Mouse (Mus musculus) macrophage (primary cell): ENCODE data around the gene Rnf208. TPM values are rescaled to one million over a fixed set of nuclear protein-coding genes. Genes with fewer than 3 reads are reported as not detected.

Source experiments
- H3K27ac ChIP-seq: fragments of 350-480 bp; formaldehyde crosslinking; 2 replicates; pipeline ENCODE4 v1.9.0; 2021
- H3K36me3 ChIP-seq: fragments of 350-480 bp; formaldehyde crosslinking; 2 replicates; pipeline ENCODE4 v1.9.0; 2021; ENCODE audit errors: inconsistent target
- H3K4me3 ChIP-seq: fragments of 350-480 bp; formaldehyde crosslinking; 2 replicates; pipeline ENCODE4 v1.9.0; 2021; ENCODE audit errors: inconsistent target
- H3K79me2 ChIP-seq: fragments of 350-480 bp; formaldehyde crosslinking; 2 replicates; pipeline ENCODE4 v1.9.0; 2021; ENCODE audit errors: inconsistent target
- WGBS: methylation state at CpG from one replicate; pipeline ENCODE4 v1.1.7; 2026; ENCODE audit warnings: inconsistent platforms; ENCODE audit not compliant: missing documents; 5-methylcytosine and 5-hydroxymethylcytosine counted together
- polyA plus RNA-seq: library from polyadenylated mRNA; stranded (reverse); fragments of 250-400 nt; gene quantifications from 3 replicates; pipeline ENCODE4 v1.2.4, GENCODE M21; 2018; ENCODE audit warnings: inconsistent platforms
- total RNA-seq, 78 experiments: library from RNA; depleted of rRNA; stranded (reverse); fragments of 250-400 nt; gene quantifications; 1 replicate in 9 of 78; 2 replicates in 24 of 78; 3 replicates in 43 of 78; 4 replicates in 2 of 78; pipeline ENCODE4 v1.2.4; 2018; ENCODE audit warnings: inconsistent platforms in 56 of 78

Gene Rnf208
- total RNA-seq (2018; cell fraction: chromatin; rRNA removed), result 1 to 10 TPM in 6 of 26 experiments, under 1 TPM in 4, not detected in 16; 0.67 to 2.5 (median 1.1) TPM
- under 1 TPM in 15 of 26 experiments, not detected in 11; 0.10 to 0.32 (median 0.19) TPM for total RNA-seq (2018; cell fraction: cytosol; rRNA removed)
- total RNA-seq (2018; cell fraction: nucleus; rRNA removed), result 1 to 10 TPM in 11 of 26 experiments, under 1 TPM in 7, not detected in 8; 0.50 to 4.3 (median 1.1) TPM
- polyA plus RNA-seq, result 0.21 to 0.42 TPM in 2 of 3 replicates, not detected in the other

DNA sequence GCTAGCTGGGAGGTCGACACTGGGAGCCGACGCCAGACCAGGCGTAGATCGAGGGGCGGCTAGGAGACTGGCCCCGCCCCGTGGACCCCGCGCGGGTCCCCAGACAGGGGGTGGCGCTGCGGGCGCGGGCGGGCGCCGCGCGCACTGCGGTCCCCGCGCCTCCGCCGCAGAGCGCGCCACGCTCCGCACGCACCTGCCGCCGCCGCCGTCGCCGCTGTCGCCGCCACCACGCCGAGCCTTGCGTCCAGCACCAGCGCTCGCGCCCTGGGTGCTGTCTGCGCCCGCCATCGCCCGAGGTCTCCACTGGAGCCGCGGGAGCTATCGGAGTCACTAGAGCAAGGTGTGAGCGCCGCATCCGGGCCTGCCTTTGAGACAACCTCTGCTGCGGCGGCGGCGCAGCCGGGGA is at the start of gene Rnf208, which contains the start of gene Cysrt1:
Rnf208 (plus strand) TSS at position 155 of the 406 bp plus-strand sequence.
Cysrt1 (minus strand) TSS at position 352 of the 406 bp plus-strand sequence.
- Histone ChIP-seq H3K79me2 (no peaks in the 10 kb centered on the region), H3K4me3 (peak within 1 kb of the TSS; percentile 15; the same call in 1 of the 2 replicates), H3K36me3 (peaks cover 6% of the 10 kb centered on the region; the same call in 1 of the 2 replicates), H3K27ac (no peak within 1 kb of the TSS)
- under 1% methylated on average over 47 of the region's 59 CpGs for WGBS

- H3K4me3 ChIP-seq, result no peak overlapping the region
- peaks cover 31% of the 10 kb centered on the region for H3K79me2 ChIP-seq
- no peaks in the 10 kb centered on the region; the same call in 1 of the 2 replicates for H3K36me3 ChIP-seq
- peak overlapping the region; percentile 98 for H3K27ac ChIP-seq
- WGBS, result 0% methylated on average over 5 of the region's 6 CpGs
Measured at GRCm38 (mm10) chr2:25193330-25193770, 48.7 kb upstream of the Rnf208 start.

GRCm38 (mm10) chr2:25194006-25194405 is 48.0 kb upstream of the Rnf208 start:
- 19% methylated on average over 5 of the region's 5 CpGs for WGBS
- H3K4me3 ChIP-seq, result peak overlapping the region; percentile 87; the same call in 1 of the 2 replicates
- H3K36me3 ChIP-seq, result no peaks in the 10 kb centered on the region; the same call in 1 of the 2 replicates
- peak overlapping the region; percentile 98 for H3K27ac ChIP-seq
- H3K79me2 ChIP-seq, result peaks cover 31% of the 10 kb centered on the region

DNA sequence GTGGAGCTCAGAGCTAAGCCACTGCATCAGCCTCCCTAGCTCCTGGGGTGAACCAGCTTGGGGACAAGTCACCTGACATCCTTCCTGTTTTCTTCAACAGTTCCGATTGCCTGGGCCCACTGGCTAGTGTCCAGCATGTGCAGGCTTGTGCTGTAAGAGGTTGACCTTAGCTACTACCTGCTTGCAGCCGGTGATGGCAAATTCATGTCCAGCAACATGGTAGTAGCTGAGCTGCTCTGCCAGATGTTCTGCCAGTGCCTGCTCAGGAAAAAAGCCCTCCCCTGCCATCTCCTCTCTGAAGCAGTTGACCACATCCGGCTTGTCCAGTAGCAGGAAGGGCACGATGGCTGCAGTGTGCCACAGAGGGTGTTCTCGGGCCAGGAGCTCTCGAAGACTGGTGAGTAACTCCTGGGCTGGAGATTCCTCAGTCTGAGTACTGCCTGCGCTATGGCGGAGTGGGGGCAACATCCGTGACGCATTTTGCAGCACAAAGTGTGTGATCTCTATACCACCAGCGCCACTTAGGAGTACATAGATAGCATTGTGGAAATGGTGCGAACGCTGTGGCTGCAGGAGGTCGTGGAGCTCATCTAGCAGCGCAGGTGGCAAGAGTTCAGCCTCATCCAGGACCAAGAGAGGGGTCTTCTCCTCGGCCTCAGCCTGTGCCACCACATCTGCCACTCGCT is 47.4 kb upstream of the Rnf208 start:
- peak overlapping the region; percentile 87 for H3K4me3 ChIP-seq
- peaks cover 2% of the 10 kb centered on the region; the same call in 1 of the 2 replicates for H3K36me3 ChIP-seq
- 8% methylated on average over 17 of the region's 17 CpGs for WGBS
- peaks cover 31% of the 10 kb centered on the region for H3K79me2 ChIP-seq
- H3K27ac ChIP-seq, result peak overlapping the region; percentile 98

- H3K36me3 ChIP-seq, result peaks cover 11% of the 10 kb centered on the region; the same call in 1 of the 2 replicates
- WGBS, result under 1% methylated on average over 55 of the region's 55 CpGs
Measured at GRCm38 (mm10) chr2:25195211-25196156, 46.6 kb upstream of the Rnf208 start.

DNA sequence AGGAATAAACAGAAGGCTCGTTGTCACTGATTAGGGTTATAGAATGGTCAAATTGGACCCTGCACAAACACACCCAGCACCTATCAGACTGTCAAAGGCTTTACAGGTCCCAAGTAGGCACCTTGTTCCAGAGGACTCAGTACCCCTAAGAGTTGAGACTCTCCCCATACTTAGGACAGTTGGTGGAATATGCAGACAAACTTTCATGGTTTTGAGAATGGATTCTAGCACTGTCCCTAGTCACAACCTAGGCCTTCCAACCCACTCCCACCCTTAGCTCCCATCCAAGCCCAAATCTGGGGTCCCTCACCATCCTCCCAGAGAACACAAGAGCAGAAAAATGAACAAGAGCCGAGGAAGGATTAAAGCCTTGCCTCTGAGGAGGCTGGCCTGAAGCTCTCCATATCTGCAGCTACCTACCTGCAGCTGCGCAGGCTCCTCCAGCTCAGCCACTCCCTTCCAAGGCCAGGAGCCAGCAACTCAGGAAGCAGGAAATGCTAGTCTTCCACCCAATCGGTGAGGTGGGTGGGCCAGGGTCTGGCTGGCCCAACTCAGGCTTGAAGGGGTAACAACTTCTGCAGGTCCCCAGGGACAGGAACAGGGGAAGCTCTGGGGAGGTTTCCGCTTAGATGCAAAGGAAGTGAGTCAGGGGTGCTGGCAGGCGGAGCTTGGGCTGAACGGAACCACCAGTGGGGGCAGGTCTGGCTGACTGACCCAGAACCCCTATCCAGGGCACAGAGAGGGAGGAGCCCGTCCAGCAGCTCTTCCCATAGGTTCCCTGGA is 45.7 kb upstream of the Rnf208 start, which contains the start of gene Tor4a:
Tor4a (minus strand) TSS at position 715 of the 783 bp plus-strand sequence.
- H3K27ac ChIP-seq, result peak within 1 kb of the TSS; percentile 98
- WGBS, result 1% methylated on average over 8 of the region's 8 CpGs
- peaks cover 20% of the 10 kb centered on the region; the same call in 1 of the 2 replicates for H3K36me3 ChIP-seq
- peak within 1 kb of the TSS; percentile 87 for H3K4me3 ChIP-seq
- H3K79me2 ChIP-seq, result peaks cover 31% of the 10 kb centered on the region

More at GRCm38 (mm10) chr2:25195211-25196156, 46.6 kb upstream of the Rnf208 start:
- peak overlapping the region; percentile 98 for H3K27ac ChIP-seq
- H3K4me3 ChIP-seq, result peak overlapping the region; percentile 87
- peaks cover 31% of the 10 kb centered on the region for H3K79me2 ChIP-seq

GRCm38 (mm10) chr2:25197191-25197590 is 44.9 kb upstream of the Rnf208 start:
- Histone ChIP-seq H3K27ac (peak overlapping the region; percentile 98), H3K4me3 (peak overlapping the region; percentile 87), H3K36me3 (peaks cover 28% of the 10 kb centered on the region), H3K79me2 (peaks cover 31% of the 10 kb centered on the region)
- 20% methylated on average over 2 of the region's 2 CpGs for WGBS

DNA sequence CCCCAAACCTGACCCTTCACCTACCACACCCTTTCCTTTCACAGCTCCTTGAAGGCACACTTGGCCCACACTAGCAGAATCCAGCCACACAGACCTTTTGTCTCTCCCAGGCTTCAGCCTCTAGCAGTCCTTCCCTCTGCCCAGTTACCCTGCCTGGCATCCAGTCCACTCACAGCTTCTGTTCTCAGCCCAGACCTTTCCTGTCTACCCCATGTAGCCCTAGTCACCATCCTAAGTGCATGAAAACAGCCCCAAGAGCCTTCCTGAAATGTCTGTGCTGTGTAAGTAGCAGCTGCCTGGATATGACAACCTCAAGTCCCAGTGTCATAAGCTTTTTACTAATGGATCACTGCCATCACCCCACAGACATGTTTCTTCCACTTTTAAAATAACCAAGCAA is 44.1 kb upstream of the Rnf208 start:
- H3K27ac ChIP-seq, result peak overlapping the region; percentile 98

DNA sequence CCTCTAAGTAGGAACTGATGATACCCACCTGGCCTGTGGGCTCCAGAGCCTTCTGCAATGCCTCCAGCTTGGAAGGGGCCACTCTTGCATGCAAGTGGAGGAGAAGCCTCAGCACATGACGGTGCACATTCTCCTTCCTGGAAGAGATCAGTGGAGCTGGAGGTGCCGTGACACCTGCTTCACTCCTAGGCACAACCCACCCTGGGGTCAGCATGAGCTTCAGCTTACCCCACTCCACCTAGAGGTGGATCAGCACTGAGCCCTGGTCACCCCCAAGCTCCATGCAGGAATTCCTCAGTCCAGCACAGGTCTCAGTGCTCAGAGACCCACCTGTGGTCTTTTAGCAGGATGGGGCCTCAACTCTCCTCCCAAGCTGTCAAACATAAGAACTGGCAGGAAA is 41.4 kb upstream of the Rnf208 start:
- Histone ChIP-seq H3K36me3 (peaks cover 62% of the 10 kb centered on the region), H3K27ac (no peak overlapping the region), H3K4me3 (no peak overlapping the region), H3K79me2 (peaks cover 12% of the 10 kb centered on the region; the same call in 1 of the 2 replicates)
- 88% methylated on average over 2 of the region's 2 CpGs for WGBS

More for the DNA sequence above, 44.1 kb upstream of the Rnf208 start:
- peaks cover 36% of the 10 kb centered on the region for H3K36me3 ChIP-seq
- peaks cover 29% of the 10 kb centered on the region for H3K79me2 ChIP-seq
- no peak overlapping the region for H3K4me3 ChIP-seq

- H3K27ac ChIP-seq, result no peak overlapping the region
- peaks cover 37% of the 10 kb centered on the region for H3K79me2 ChIP-seq
- 69% methylated on average over 4 of the region's 4 CpGs for WGBS
- no peak overlapping the region for H3K4me3 ChIP-seq
- H3K36me3 ChIP-seq, result peaks cover 91% of the 10 kb centered on the region
Measured at GRCm38 (mm10) chr2:25203631-25204214, 38.3 kb upstream of the Rnf208 start.

DNA sequence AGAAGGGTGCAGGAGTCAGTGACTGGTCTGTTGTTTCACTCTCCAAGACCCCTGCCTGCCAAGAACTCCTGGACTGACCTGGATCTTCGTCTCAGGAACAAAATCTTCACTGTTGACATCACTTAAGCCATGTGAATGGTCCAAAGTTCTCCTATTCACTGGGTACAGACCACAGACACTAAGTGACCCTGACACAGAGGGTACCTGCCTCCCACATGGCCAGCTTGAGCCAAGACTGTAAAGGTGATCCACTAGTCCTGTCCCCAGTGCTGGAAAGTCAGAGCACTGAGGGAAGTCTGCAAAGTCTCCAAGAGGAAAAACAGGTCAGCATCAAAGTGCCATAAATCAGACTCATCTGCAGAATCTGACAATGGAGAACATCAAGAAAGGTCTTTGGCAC is 34.5 kb upstream of the Rnf208 start:
- Histone ChIP-seq H3K36me3 (peaks cover 60% of the 10 kb centered on the region), H3K27ac (no peak overlapping the region), H3K79me2 (peaks cover 60% of the 10 kb centered on the region), H3K4me3 (no peak overlapping the region)
- 91% methylated on average over 1 of the region's 1 CpGs for WGBS

DNA sequence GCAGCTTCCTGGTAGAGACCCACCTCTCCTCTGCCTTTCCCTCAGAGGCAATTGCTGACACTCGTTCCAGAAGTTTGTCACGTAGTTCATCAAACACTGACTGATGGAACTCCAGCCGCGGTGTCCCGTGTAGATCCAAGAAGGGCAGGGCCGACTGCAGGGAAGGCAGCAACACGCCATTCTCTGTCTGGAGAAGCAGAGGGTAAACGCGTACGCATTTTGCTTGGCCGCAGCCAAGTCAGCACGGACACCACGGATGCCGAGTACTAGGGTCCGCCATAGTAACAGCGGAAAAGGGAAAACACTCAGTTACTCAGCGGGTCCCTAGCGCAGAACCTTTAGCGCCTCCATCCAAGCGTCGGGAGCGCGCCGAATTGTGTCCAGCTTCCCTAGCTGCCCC is 31.4 kb upstream of the Rnf208 start:
- peak overlapping the region; percentile 65 for H3K27ac ChIP-seq
- H3K4me3 ChIP-seq, result peak overlapping the region; percentile 99
- H3K36me3 ChIP-seq, result peaks cover 29% of the 10 kb centered on the region
- peaks cover 52% of the 10 kb centered on the region for H3K79me2 ChIP-seq
- under 1% methylated on average over 24 of the region's 24 CpGs for WGBS

- H3K27ac ChIP-seq, result peak within 1 kb of the TSS; percentile 65
- WGBS, result under 1% methylated on average over 44 of the region's 44 CpGs
- H3K4me3 ChIP-seq, result peak within 1 kb of the TSS; percentile 99
- H3K79me2 ChIP-seq, result peaks cover 47% of the 10 kb centered on the region
- H3K36me3 ChIP-seq, result peaks cover 24% of the 10 kb centered on the region
Measured at GRCm38 (mm10) chr2:25211121-25211670, 30.9 kb upstream of the Rnf208 start, which contains the start of gene Nelfb. Nelfb (minus strand) TSS chr2:25211489.
